Mouse (Mus musculus) C2C12 (cell line): ENCODE results near the gene Mfsd4b2. TPM values are rescaled to one million over a fixed set of nuclear protein-coding genes. Genes with fewer than 3 reads are reported as not detected.

Experiments
- H3K27me3 ChIP-seq: one replicate; pipeline ENCODE4 v1.6.1; 2011; ENCODE audit not compliant: control insufficient read depth, insufficient read depth, insufficient read length
- H3K36me3 ChIP-seq: one replicate; pipeline ENCODE4 v1.6.1; 2011; ENCODE audit not compliant: control insufficient read depth, insufficient read depth
- H3K4me3 ChIP-seq: one replicate; pipeline ENCODE4 v1.5.1; 2011; ENCODE audit warnings: mild to moderate bottlenecking, control low read depth; ENCODE audit not compliant: poor library complexity, insufficient read depth, severe bottlenecking
- H3K79me2 ChIP-seq: one replicate; pipeline ENCODE4 v1.6.1; 2011; ENCODE audit not compliant: control insufficient read depth, insufficient read depth
- H3K79me3 ChIP-seq: one replicate; pipeline ENCODE4 v1.6.1; 2011; ENCODE audit warnings: low read depth, control low read depth
- H3ac ChIP-seq: one replicate; pipeline ENCODE3; 2011; ENCODE audit warnings: low read depth; ENCODE audit not compliant: control insufficient read depth, insufficient read length
- CEBPB ChIP-seq: IDR thresholded peaks from one replicate; pipeline ENCODE4 v1.6.1; 2011; ENCODE audit warnings: low read depth, mild to moderate bottlenecking, control low read depth, moderate library complexity
- CTCF ChIP-seq: IDR thresholded peaks from one replicate; pipeline ENCODE4 v1.5.1; 2011; ENCODE audit not compliant: control insufficient read depth, insufficient read depth, insufficient read length
- FOSL1 ChIP-seq: IDR thresholded peaks from one replicate; pipeline ENCODE4 v1.8.0; 2011; ENCODE audit warnings: mild to moderate bottlenecking, low read length; ENCODE audit not compliant: poor library complexity, insufficient read depth, severe bottlenecking
- MAX ChIP-seq: IDR thresholded peaks from one replicate; pipeline ENCODE4 v1.6.1; 2011; ENCODE audit warnings: mild to moderate bottlenecking, control low read depth
- MYOD1 ChIP-seq: IDR thresholded peaks from one replicate; pipeline ENCODE4 v1.6.1; 2011; ENCODE audit warnings: low read depth; ENCODE audit not compliant: control insufficient read depth, insufficient read length
- MYOG ChIP-seq: IDR thresholded peaks from one replicate; pipeline ENCODE4 v1.6.1; 2011; ENCODE audit not compliant: control insufficient read depth, insufficient read length; ENCODE audit errors: extremely low read depth
- USF1 ChIP-seq: IDR thresholded peaks from one replicate; pipeline ENCODE4 v1.6.1; 2011; ENCODE audit warnings: low read depth, mild to moderate bottlenecking, control low read depth, moderate library complexity
- polyA plus RNA-seq: library from polyadenylated mRNA; unstranded; fragments of >200 nt; fragmentation: generic; extraction: Trizol; gene quantifications from one replicate; pipeline ENCODE4 v1.2.1, GENCODE M21; 2012; ENCODE audit warnings: missing spikeins

Mfsd4b2 gene
- polyA plus RNA-seq, 1 experiment: not detected

DNA sequence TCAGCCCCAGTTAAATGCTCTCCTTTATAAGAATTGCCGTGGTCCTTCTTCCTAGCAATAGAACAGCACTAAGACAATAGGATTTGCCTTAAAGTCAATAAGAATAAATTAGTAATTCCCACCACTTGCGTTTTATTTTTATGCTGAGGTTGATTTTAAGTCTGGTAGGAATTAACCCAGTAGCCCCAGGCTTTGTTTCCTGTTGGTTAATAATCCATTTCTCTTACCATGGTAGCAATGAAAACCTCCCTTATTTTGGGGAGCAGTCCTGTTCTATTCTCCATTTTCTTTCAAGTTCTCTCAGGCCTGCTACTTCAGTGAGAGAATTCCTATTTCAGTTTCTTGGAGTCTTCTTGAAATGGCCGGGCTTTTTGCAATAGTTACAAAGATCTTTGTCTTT lies 22.5 kb downstream of the Mfsd4b2 start:
- H3K79me3 ChIP-seq: no peaks in the 10 kb centered on the region
- TF ChIP-seq MYOD1: no peak
- TF ChIP-seq MAX: no peak
- TF ChIP-seq CEBPB: no peak
- no peak for TF ChIP-seq CTCF
- no peak for TF ChIP-seq FOSL1
- no peak for TF ChIP-seq USF1
- no peak for TF ChIP-seq MYOG
- H3K79me2 ChIP-seq: no peaks in the 10 kb centered on the region
- H3K27me3 ChIP-seq: no peaks in the 10 kb centered on the region
- no peak overlapping the region for H3ac ChIP-seq
- H3K4me3 ChIP-seq: no peak overlapping the region
- H3K36me3 ChIP-seq: no peaks in the 10 kb centered on the region

GRCm38 (mm10) chr10:39898874-39899371 lies 27.8 kb downstream of the Mfsd4b2 start, which contains the start of gene Mfsd4b4:
Gene Mfsd4b4, minus strand, starts transcription at chr10:39899238.
- no peaks in the 10 kb centered on the region for H3K27me3 ChIP-seq
- no peaks in the 10 kb centered on the region for H3K36me3 ChIP-seq
- H3K79me3 ChIP-seq: no peaks in the 10 kb centered on the region
- no peaks in the 10 kb centered on the region for H3K79me2 ChIP-seq
- peak within 1 kb of the TSS; percentile 34 for H3K4me3 ChIP-seq
- peak within 1 kb of the TSS; percentile 73 for H3ac ChIP-seq
- TF ChIP-seq CEBPB: no peak
- peak; percentile 17 for TF ChIP-seq MAX
- TF ChIP-seq FOSL1: no peak
- TF ChIP-seq USF1: no peak

- Histone ChIP-seq H3K4me3 (no peak overlapping the region), H3K36me3 (no peaks in the 10 kb centered on the region), H3ac (no peak overlapping the region), H3K79me2 (no peaks in the 10 kb centered on the region), H3K27me3 (no peaks in the 10 kb centered on the region), H3K79me3 (no peaks in the 10 kb centered on the region)
- TF ChIP-seq MYOG (no peak), MAX (no peak), MYOD1 (no peak), FOSL1 (no peak), CEBPB (no peak), CTCF (no peak), USF1 (no peak)
These were observed 30.2 kb downstream of the Mfsd4b2 start for GRCm38 (mm10) chr10:39896503-39896902.

- TF ChIP-seq MYOD1: no peak
- no peak for TF ChIP-seq USF1
- TF ChIP-seq CEBPB: no peak
- TF ChIP-seq CTCF: no peak
- TF ChIP-seq FOSL1: no peak
- no peak for TF ChIP-seq MYOG
- no peak for TF ChIP-seq MAX
- H3K79me3 ChIP-seq: no peaks in the 10 kb centered on the region
- no peak overlapping the region for H3ac ChIP-seq
- H3K27me3 ChIP-seq: no peaks in the 10 kb centered on the region
- no peaks in the 10 kb centered on the region for H3K79me2 ChIP-seq
- no peaks in the 10 kb centered on the region for H3K36me3 ChIP-seq
- H3K4me3 ChIP-seq: no peak overlapping the region
These were observed 32.7 kb downstream of the Mfsd4b2 start for GRCm38 (mm10) chr10:39893702-39894697.

GRCm38 (mm10) chr10:39888621-39889020 lies 38.1 kb downstream of the Mfsd4b2 start:
- TF ChIP-seq MAX: no peak
- no peak overlapping the region for H3K4me3 ChIP-seq
- H3ac ChIP-seq: no peak overlapping the region
- no peaks in the 10 kb centered on the region for H3K79me3 ChIP-seq
- H3K27me3 ChIP-seq: no peaks in the 10 kb centered on the region
- no peaks in the 10 kb centered on the region for H3K79me2 ChIP-seq
- no peaks in the 10 kb centered on the region for H3K36me3 ChIP-seq

Other genes starting within 250 kb of the Mfsd4b2 start
- 1.8 TPM for gene Rev3l, start 194.8 kb downstream of the Mfsd4b2 start, polyA plus RNA-seq
- 0.68 TPM for gene Mfsd4b4, start 27.7 kb downstream of the Mfsd4b2 start, polyA plus RNA-seq
- 0.19 TPM for gene Mfsd4b3, start 33.2 kb upstream of the Mfsd4b2 start, polyA plus RNA-seq
- gene Mfsd4b5, start 59.7 kb upstream of the Mfsd4b2 start, polyA plus RNA-seq: 0.01 TPM
- gene Mfsd4b1, start 98.3 kb upstream of the Mfsd4b2 start, polyA plus RNA-seq: not detected
- gene Slc16a10, start 215.3 kb upstream of the Mfsd4b2 start, polyA plus RNA-seq: 1.5 TPM